Mouse (Mus musculus): ENCODE measurements around the gene Kri1. TPM values are rescaled to one million over a fixed set of nuclear protein-coding genes. Genes with fewer than 3 reads are reported as not detected.

The Kri1 gene
- polyA plus RNA-seq, 1 experiment from 2014 or later: 15.0 TPM

- no peaks in the 10 kb centered on the region for H3K36me3 ChIP-seq (ENCODE audit: control insufficient read depth, insufficient read depth, low read length)
- DNase-seq (ENCODE audit: low spot score) (no peak), ATAC-seq (ENCODE audit: insufficient read depth, low FRiP score, low TSS enrichment) (no peak)
- no peak within 1 kb of the TSS for H3K27ac ChIP-seq (ENCODE audit: low read depth, low read length)
- H3K9me3 ChIP-seq (ENCODE audit: control insufficient read depth, low read length): no peaks in the 10 kb centered on the region
- no peak within 1 kb of the TSS for H3K4me2 ChIP-seq (ENCODE audit: low read depth)
- H3K27me3 ChIP-seq (ENCODE audit: control insufficient read depth, insufficient read depth, low read length): peaks cover 77% of the 10 kb centered on the region
- H3K4me1 ChIP-seq (ENCODE audit: control insufficient read depth, insufficient read depth, low read length): peaks cover 16% of the 10 kb centered on the region
- H3K9ac ChIP-seq (ENCODE audit: low read length): no peak within 1 kb of the TSS
- 2% methylated on average over 26 of the region's 30 CpGs for WGBS
- no peak within 1 kb of the TSS for H3K4me3 ChIP-seq (ENCODE audit: low read depth, low read length)
Observed at GRCm38 (mm10) chr9:21248326-21248725, 39.4 kb downstream of the Kri1 start, which contains the start of gene S1pr5. TSS of gene S1pr5 (minus strand) at chr9:21248443.

GRCm38 (mm10) chr9:21246342-21246741, 41.4 kb downstream of the Kri1 start:
- ATAC-seq (ENCODE audit: insufficient read depth, low FRiP score, low TSS enrichment) (no peak), DNase-seq (ENCODE audit: low spot score) (no peak)
- Histone ChIP-seq H3K27ac (ENCODE audit: low read depth, low read length) (no peak overlapping the region), H3K4me2 (ENCODE audit: low read depth) (no peak overlapping the region), H3K9me3 (ENCODE audit: control insufficient read depth, low read length) (no peaks in the 10 kb centered on the region), H3K4me3 (ENCODE audit: low read depth, low read length) (no peak overlapping the region), H3K27me3 (ENCODE audit: control insufficient read depth, insufficient read depth, low read length) (peaks cover 79% of the 10 kb centered on the region), H3K36me3 (ENCODE audit: control insufficient read depth, insufficient read depth, low read length) (no peaks in the 10 kb centered on the region), H3K9ac (ENCODE audit: low read length) (no peak overlapping the region), H3K4me1 (ENCODE audit: control insufficient read depth, insufficient read depth, low read length) (peaks cover 16% of the 10 kb centered on the region)
- 67% methylated on average over 1 of the region's 1 CpGs for WGBS

- DNase-seq (ENCODE audit: low spot score) (no peak), ATAC-seq (ENCODE audit: insufficient read depth, low FRiP score, low TSS enrichment) (no peak)
- Histone ChIP-seq H3K9me3 (ENCODE audit: control insufficient read depth, low read length) (no peaks in the 10 kb centered on the region), H3K4me1 (ENCODE audit: control insufficient read depth, insufficient read depth, low read length) (peaks cover 16% of the 10 kb centered on the region), H3K9ac (ENCODE audit: low read length) (peak overlapping the region; percentile 47), H3K4me3 (ENCODE audit: low read depth, low read length) (peak overlapping the region; percentile 39), H3K4me2 (ENCODE audit: low read depth) (peak overlapping the region; percentile 73), H3K27ac (ENCODE audit: low read depth, low read length) (no peak overlapping the region), H3K36me3 (ENCODE audit: control insufficient read depth, insufficient read depth, low read length) (no peaks in the 10 kb centered on the region), H3K27me3 (ENCODE audit: control insufficient read depth, insufficient read depth, low read length) (peaks cover 68% of the 10 kb centered on the region)
- 2% methylated on average over 16 of the region's 16 CpGs for WGBS
Observed at GRCm38 (mm10) chr9:21245113-21245487, 42.7 kb downstream of the Kri1 start.

- DNase-seq (ENCODE audit: low spot score) (peak; percentile 59), ATAC-seq (ENCODE audit: insufficient read depth, low FRiP score, low TSS enrichment) (no peak)
- Histone ChIP-seq H3K4me1 (ENCODE audit: control insufficient read depth, insufficient read depth, low read length) (peaks cover 16% of the 10 kb centered on the region), H3K4me2 (ENCODE audit: low read depth) (peak overlapping the region; percentile 73), H3K36me3 (ENCODE audit: control insufficient read depth, insufficient read depth, low read length) (no peaks in the 10 kb centered on the region), H3K27me3 (ENCODE audit: control insufficient read depth, insufficient read depth, low read length) (peaks cover 62% of the 10 kb centered on the region), H3K27ac (ENCODE audit: low read depth, low read length) (0 out of 2 replicates have a peak overlapping the region, but pooled peaks have one; percentile 8), H3K9me3 (ENCODE audit: control insufficient read depth, low read length) (no peaks in the 10 kb centered on the region), H3K9ac (ENCODE audit: low read length) (peak overlapping the region; percentile 47), H3K4me3 (ENCODE audit: low read depth, low read length) (peak overlapping the region; percentile 39)
- under 1% methylated on average over 72 of the region's 72 CpGs for whole genome bisulfite sequencing
Observed at GRCm38 (mm10) chr9:21244428-21245112, 43.2 kb downstream of the Kri1 start.

- Histone ChIP-seq H3K27me3 (ENCODE audit: control insufficient read depth, insufficient read depth, low read length) (peaks cover 56% of the 10 kb centered on the region), H3K36me3 (ENCODE audit: control insufficient read depth, insufficient read depth, low read length) (no peaks in the 10 kb centered on the region), H3K4me3 (ENCODE audit: low read depth, low read length) (peak overlapping the region; percentile 39), H3K4me1 (ENCODE audit: control insufficient read depth, insufficient read depth, low read length) (peaks cover 16% of the 10 kb centered on the region), H3K9ac (ENCODE audit: low read length) (peak overlapping the region; percentile 47), H3K27ac (ENCODE audit: low read depth, low read length) (no peak overlapping the region), H3K4me2 (ENCODE audit: low read depth) (peak overlapping the region; percentile 73), H3K9me3 (ENCODE audit: control insufficient read depth, low read length) (no peaks in the 10 kb centered on the region)
- 7% methylated on average over 42 of the region's 42 CpGs for WGBS
- no peak for DNase-seq (ENCODE audit: low spot score)
- no peak for ATAC-seq (ENCODE audit: insufficient read depth, low FRiP score, low TSS enrichment)
Observed at GRCm38 (mm10) chr9:21243826-21244427, 43.8 kb downstream of the Kri1 start.

- H3K9me3 ChIP-seq (ENCODE audit: control insufficient read depth, low read length): no peaks in the 10 kb centered on the region
- WGBS: 4% methylated on average over 11 of the region's 11 CpGs
- H3K4me1 ChIP-seq (ENCODE audit: control insufficient read depth, insufficient read depth, low read length): peaks cover 19% of the 10 kb centered on the region; the same call in 1 of the 2 replicates
- ATAC-seq (ENCODE audit: insufficient read depth, low FRiP score, low TSS enrichment): no peak
- no peaks in the 10 kb centered on the region for H3K36me3 ChIP-seq (ENCODE audit: control insufficient read depth, insufficient read depth, low read length)
- no peak overlapping the region for H3K27ac ChIP-seq (ENCODE audit: low read depth, low read length)
- peaks cover 34% of the 10 kb centered on the region for H3K27me3 ChIP-seq (ENCODE audit: control insufficient read depth, insufficient read depth, low read length)
- DNase-seq (ENCODE audit: low spot score): peak; percentile 90
- H3K9ac ChIP-seq (ENCODE audit: low read length): no peak overlapping the region
- no peak overlapping the region for H3K4me2 ChIP-seq (ENCODE audit: low read depth)
- H3K4me3 ChIP-seq (ENCODE audit: low read depth, low read length): no peak overlapping the region
Observed at GRCm38 (mm10) chr9:21241343-21241742, 46.4 kb downstream of the Kri1 start.

- H3K36me3 ChIP-seq (ENCODE audit: control insufficient read depth, insufficient read depth, low read length): peaks cover 3% of the 10 kb centered on the region
- ATAC-seq (ENCODE audit: insufficient read depth, low FRiP score, low TSS enrichment): no peak
- no peaks in the 10 kb centered on the region for H3K9me3 ChIP-seq (ENCODE audit: control insufficient read depth, low read length)
- H3K4me3 ChIP-seq (ENCODE audit: low read depth, low read length): peak overlapping the region; percentile 90
- H3K4me1 ChIP-seq (ENCODE audit: control insufficient read depth, insufficient read depth, low read length): peaks cover 13% of the 10 kb centered on the region; the same call in 1 of the 2 replicates
- peak overlapping the region; percentile 71 for H3K4me2 ChIP-seq (ENCODE audit: low read depth)
- 48% methylated on average over 4 of the region's 4 CpGs for WGBS
- DNase-seq (ENCODE audit: low spot score): no peak
- H3K27me3 ChIP-seq (ENCODE audit: control insufficient read depth, insufficient read depth, low read length): peaks cover 16% of the 10 kb centered on the region
- H3K9ac ChIP-seq (ENCODE audit: low read length): peak overlapping the region; percentile 96
- H3K27ac ChIP-seq (ENCODE audit: low read depth, low read length): no peak overlapping the region
Observed at GRCm38 (mm10) chr9:21239465-21239848, 48.3 kb downstream of the Kri1 start.

GRCm38 (mm10) chr9:21238733-21239464, 48.9 kb downstream of the Kri1 start, which contains the start of gene Keap1:
TSS of gene Keap1 (minus strand) at chr9:21239361.
- ATAC-seq (ENCODE audit: insufficient read depth, low FRiP score, low TSS enrichment) (peak; percentile 89), DNase-seq (ENCODE audit: low spot score) (peak; percentile 87)
- Histone ChIP-seq H3K4me3 (ENCODE audit: low read depth, low read length) (peak within 1 kb of the TSS; percentile 90), H3K4me2 (ENCODE audit: low read depth) (peak within 1 kb of the TSS; percentile 71), H3K27me3 (ENCODE audit: control insufficient read depth, insufficient read depth, low read length) (peaks cover 10% of the 10 kb centered on the region), H3K9me3 (ENCODE audit: control insufficient read depth, low read length) (no peaks in the 10 kb centered on the region), H3K36me3 (ENCODE audit: control insufficient read depth, insufficient read depth, low read length) (peaks cover 3% of the 10 kb centered on the region), H3K27ac (ENCODE audit: low read depth, low read length) (peak within 1 kb of the TSS; percentile 76), H3K9ac (ENCODE audit: low read length) (peak within 1 kb of the TSS; percentile 96), H3K4me1 (ENCODE audit: control insufficient read depth, insufficient read depth, low read length) (peaks cover 8% of the 10 kb centered on the region; the same call in 1 of the 2 replicates)
- whole genome bisulfite sequencing: under 1% methylated on average over 78 of the region's 90 CpGs
